Mouse (Mus musculus) MEL (cell line): Measurements from ENCODE around the gene Gramd2.
"Not testable (repeated sequence)": the region's sequence is repeated elsewhere in the genome, so short reads cannot be mapped to it uniquely, and the experiment has no call there.

Experiments used
- CHD2 ChIP-seq: IDR thresholded peaks from 2 replicates; pipeline ENCODE4 v1.6.1; 2011; ENCODE audit warnings: low read length, improper control_type of control experiment
- CTCF ChIP-seq, 3 experiments: IDR thresholded peaks in 2 of 3; conservative IDR thresholded peaks in 1 of 3; 2 replicates each; pipeline ENCODE4 v1.5.1; 2011 to 2012; ENCODE audit warnings: low read length in 3 of 3, low read depth in 2 of 3, mild to moderate bottlenecking in 2 of 3, improper control_type of control experiment in 1 of 3, inconsistent platforms in 1 of 3, mixed read lengths in 1 of 3, moderate library complexity in 1 of 3; ENCODE audit not compliant: control insufficient read depth in 1 of 3, insufficient read depth in 1 of 3, poor library complexity in 1 of 3, severe bottlenecking in 1 of 3
- EP300 ChIP-seq, 2 experiments: IDR thresholded peaks; 2 replicates each; pipeline ENCODE4 v1.6.1; 2011; ENCODE audit warnings: improper control_type of control experiment in 2 of 2, low read length in 2 of 2, low read depth in 1 of 2, mild to moderate bottlenecking in 1 of 2
- JUND ChIP-seq: IDR thresholded peaks from 2 replicates; pipeline ENCODE4 v1.6.1; 2011; ENCODE audit warnings: low read depth, mild to moderate bottlenecking, improper control_type of control experiment, low read length
- MAX ChIP-seq: IDR thresholded peaks from 2 replicates; pipeline ENCODE4 v1.6.1; 2011; ENCODE audit warnings: low read length, improper control_type of control experiment
- MYB ChIP-seq: IDR thresholded peaks from 2 replicates; pipeline ENCODE4 v1.6.1; 2011; ENCODE audit warnings: mild to moderate bottlenecking, low read depth, low read length, improper control_type of control experiment
- POLR2A ChIP-seq, 2 experiments: IDR thresholded peaks; 2 replicates each; pipeline ENCODE4 v1.6.1; 2011 to 2012; ENCODE audit warnings: low read length in 2 of 2, mild to moderate bottlenecking in 2 of 2, control low read depth in 1 of 2, improper control_type of control experiment in 1 of 2, low read depth in 1 of 2, moderate library complexity in 1 of 2; ENCODE audit not compliant: control insufficient read depth in 1 of 2, insufficient read depth in 1 of 2, poor library complexity in 1 of 2
- SMC3 ChIP-seq: IDR thresholded peaks from 2 replicates; pipeline ENCODE4 v1.6.1; 2011; ENCODE audit warnings: low read depth, low read length, improper control_type of control experiment
- TBP ChIP-seq: IDR thresholded peaks from 2 replicates; pipeline ENCODE4 v1.8.0; 2011; ENCODE audit warnings: low read depth, low read length, improper control_type of control experiment
- USF1 ChIP-seq: IDR thresholded peaks from 2 replicates; pipeline ENCODE4 v1.6.1; 2014; ENCODE audit warnings: low read depth, mild to moderate bottlenecking, inconsistent platforms, low read length, improper control_type of control experiment, moderate library complexity

GRCm38 (mm10) chr9:59766966-59767461 lies 87.1 kb downstream of the Gramd2 start:
- not testable (repeated sequence) for TF ChIP-seq USF1; POLR2A (IDR thresholded peaks at IDR 0.05; ENCODE audit: control insufficient read depth in 1 of 2, insufficient read depth in 1 of 2, low read depth in 1 of 2, low read length in 2 of 2, poor library complexity in 1 of 2); CHD2; JUND; SMC3; MAX; CTCF (IDR thresholded peaks at IDR 0.05 in 2 of 3, conservative IDR thresholded peaks at IDR 0.05 in 1 of 3; ENCODE audit: control insufficient read depth in 1 of 3, insufficient read depth in 1 of 3, low read depth in 2 of 3, low read length in 3 of 3, poor library complexity in 1 of 3, severe bottlenecking in 1 of 3); EP300 (IDR thresholded peaks at IDR 0.05; ENCODE audit: low read depth in 1 of 2, low read length in 2 of 2); TBP; MYB
